Mouse (Mus musculus): Measurements from ENCODE around the gene Rbbp8nl.

- TF ChIP-seq CTCF (IDR thresholded peaks at IDR 0.05; ENCODE audit: low read depth) (no peak), EP300 (IDR thresholded peaks at IDR 0.05; ENCODE audit: low read depth) (no peak)
These were observed 40.6 kb downstream of the Rbbp8nl start for GRCm38 (mm10) chr2:180248947-180249660.

Data from heart, postnatal 0 days (tissue).